Comparison of ENCODE assay signal across 19 mouse cellular contexts in genomic region chr4:83311481-83311880, GRCm38 (mm10). TPM values are rescaled to one million over a fixed set of nuclear protein-coding genes. Genes with fewer than 3 reads are reported as not detected.
DNase-seq lines count a peak whose midpoint lies in the region; ATAC-seq and TF ChIP-seq lines count a peak whose summit lies in the region.
"Had no signal": no experiment of that assay in that cellular context is flagged by ENCODE, and none has a peak within 500 bp of the region (broad histone marks: within the 10 kb centered on the region; RNA-seq: fewer than 3 reads in every experiment).

No protein-coding gene starts in this region.

- H3K9me3 ChIP-seq in intestine, postnatal 0 days (ENCODE audit: control insufficient read depth): no peaks in the 10 kb centered on the region
- H3K9me3 ChIP-seq in intestine, embryonic 15.5 days: no peaks in the 10 kb centered on the region
- peaks cover 3% of the 10 kb centered on the region; the same call in 1 of the 2 replicates for H3K9me3 ChIP-seq in kidney, embryonic 16.5 days (ENCODE audit: low read length)
- H3K9me3 ChIP-seq: forebrain, embryonic 10.5 days; forebrain, embryonic 13.5 days; hindbrain, embryonic 12.5 days; hindbrain, embryonic 15.5 days had no signal

- TF ChIP-seq CTCF in intestine, postnatal 0 days (IDR thresholded peaks at IDR 0.05; ENCODE audit: low read depth): no peak
- TF ChIP-seq CTCF in lung, adult 2 months (IDR thresholded peaks at IDR 0.05; ENCODE audit: insufficient read depth, low read length): no peak

- H3K4me1 ChIP-seq in intestine, postnatal 0 days (replicated peaks; ENCODE audit: control insufficient read depth, insufficient read depth, low read length): no peaks in the 10 kb centered on the region; the same call in 1 of the 2 replicates
- peaks cover 8% of the 10 kb centered on the region; the same call in 1 of the 2 replicates for H3K4me1 ChIP-seq in intestine, embryonic 15.5 days (replicated peaks)
- peaks cover 44% of the 10 kb centered on the region for H3K4me1 ChIP-seq in kidney, embryonic 16.5 days (ENCODE audit: insufficient read depth, low read length)
- peaks cover 56% of the 10 kb centered on the region for H3K4me1 ChIP-seq in brown adipose tissue, adult 24 weeks (ENCODE audit: control insufficient read depth, insufficient read depth, insufficient read length, low read length)
- peaks cover 24% of the 10 kb centered on the region for H3K4me1 ChIP-seq in lung, adult 2 months (ENCODE audit: control insufficient read depth, insufficient read depth, low read length)
- H3K4me1 ChIP-seq: forebrain, embryonic 10.5 days had no signal

- no peaks in the 10 kb centered on the region for H3K27me3 ChIP-seq in intestine, postnatal 0 days (replicated peaks; ENCODE audit: control insufficient read depth, insufficient read depth, low read length)
- no peaks in the 10 kb centered on the region for H3K27me3 ChIP-seq in intestine, embryonic 15.5 days (replicated peaks)
- no peaks in the 10 kb centered on the region for H3K27me3 ChIP-seq in kidney, embryonic 16.5 days (ENCODE audit: insufficient read depth, low read length)
- H3K27me3 ChIP-seq: forebrain, embryonic 13.5 days; hindbrain, embryonic 12.5 days; hindbrain, embryonic 15.5 days had no signal

- no peak for ATAC-seq in intestine, postnatal 0 days
- no peak for ATAC-seq in intestine, embryonic 15.5 days
- ATAC-seq in kidney, embryonic 16.5 days (ENCODE audit: low FRiP score, low TSS enrichment): peak; percentile 42; the same call in 1 of the 2 replicates
- ATAC-seq: forebrain, embryonic 13.5 days; forebrain, embryonic 16.5 days had no signal

- no peak for TF ChIP-seq POLR2A in lung, adult 2 months (IDR thresholded peaks at IDR 0.05; ENCODE audit: borderline replicate concordance, extremely low read depth, low read depth, low read length)

- no peak overlapping the region for H3K9ac ChIP-seq in intestine, postnatal 0 days (ENCODE audit: low read depth, low read length)
- no peak overlapping the region for H3K9ac ChIP-seq in intestine, embryonic 15.5 days
- H3K9ac ChIP-seq in kidney, embryonic 16.5 days (replicated peaks; ENCODE audit: low read length): no peak overlapping the region
- H3K9ac ChIP-seq: forebrain, embryonic 13.5 days; hindbrain, embryonic 12.5 days; hindbrain, embryonic 15.5 days had no signal

- H3K4me2 ChIP-seq in intestine, postnatal 0 days (replicated peaks; ENCODE audit: low read depth): peak overlapping the region; percentile 13; the same call in 1 of the 2 replicates
- H3K4me2 ChIP-seq in intestine, embryonic 15.5 days (replicated peaks): no peak overlapping the region
- 0 out of 2 replicates have a peak overlapping the region, but pooled peaks have one; percentile 10 for H3K4me2 ChIP-seq in kidney, embryonic 16.5 days (replicated peaks; ENCODE audit: low read depth, low read length)
- H3K4me2 ChIP-seq: forebrain, embryonic 13.5 days; heart, embryonic 11.5 days; hindbrain, embryonic 12.5 days; hindbrain, embryonic 15.5 days had no signal

- intact Hi-C loops in gastrocnemius, postnatal 14 days (cut with DNase I; ENCODE audit: low total_unique reads): no loop called here

- WGBS in intestine, postnatal 0 days: 83% methylated on average over 8 of the region's 8 CpGs
- 76% methylated on average over 8 of the region's 8 CpGs for WGBS in intestine, embryonic 15.5 days
- 30% methylated on average over 8 of the region's 8 CpGs for WGBS in kidney, embryonic 16.5 days
- WGBS in lung, adult 2 months: 81% methylated on average over 8 of the region's 8 CpGs

- no peak overlapping the region for H3K4me3 ChIP-seq in intestine, postnatal 0 days (ENCODE audit: low read depth, low read length)
- no peak overlapping the region for H3K4me3 ChIP-seq in intestine, embryonic 15.5 days (replicated peaks)
- no peak overlapping the region for H3K4me3 ChIP-seq in kidney, embryonic 16.5 days (ENCODE audit: low read length)
- no peak overlapping the region for H3K4me3 ChIP-seq in brown adipose tissue, adult 24 weeks (ENCODE audit: insufficient read depth, low read depth, low read length)
- no peak overlapping the region for H3K4me3 ChIP-seq in lung, adult 2 months (replicated peaks; ENCODE audit: extremely low read depth, low read depth, low read length)
- H3K4me3 ChIP-seq: forebrain, embryonic 10.5 days; forebrain, embryonic 13.5 days; hindbrain, embryonic 12.5 days; hindbrain, embryonic 15.5 days had no signal

- peak; percentile 28 for DNase-seq in gastrocnemius, adult 18-20 months (ENCODE audit: low spot score)
- DNase-seq in gastrocnemius, postnatal 14 days: no peak
- no peak for DNase-seq in kidney, postnatal 36 days
- no peak for DNase-seq in lung, adult 2 months
- DNase-seq: adrenal gland, adult 8-10 months; adrenal gland, postnatal 25 days; cerebellum, adult 18-20 months; cerebellum, adult 9-10 months; cerebellum, postnatal 14 days had no signal

- no peaks in the 10 kb centered on the region; the same call in 1 of the 2 replicates for H3K36me3 ChIP-seq in intestine, postnatal 0 days (ENCODE audit: control insufficient read depth, insufficient read depth)
- H3K36me3 ChIP-seq in intestine, embryonic 15.5 days: no peaks in the 10 kb centered on the region
- no peaks in the 10 kb centered on the region for H3K36me3 ChIP-seq in kidney, embryonic 16.5 days (ENCODE audit: insufficient read depth, low read length)
- H3K36me3 ChIP-seq: forebrain, embryonic 10.5 days; hindbrain, embryonic 12.5 days; hindbrain, embryonic 15.5 days had no signal

- H3K27ac ChIP-seq in intestine, postnatal 0 days (ENCODE audit: low read depth, low read length): no peak overlapping the region
- H3K27ac ChIP-seq in intestine, embryonic 15.5 days: no peak overlapping the region
- H3K27ac ChIP-seq in kidney, embryonic 16.5 days (ENCODE audit: low read length): peak overlapping the region; percentile 71
- peak overlapping the region; percentile 76 for H3K27ac ChIP-seq in brown adipose tissue, adult 24 weeks (replicated peaks; ENCODE audit: low read depth, low read length)
- H3K27ac ChIP-seq: forebrain, embryonic 10.5 days; forebrain, embryonic 13.5 days; hindbrain, embryonic 12.5 days; hindbrain, embryonic 15.5 days had no signal

RNA-seq across cellular contexts. Expression of gene Ttc39b, which starts 12.6 kb away (rescaled TPM):
- 1 to 10 TPM; 5.0 to 6.0 TPM for total RNA-seq in gastrocnemius, adult 18-20 months (2021)
- total RNA-seq in gastrocnemius, postnatal 14 days (2021): 1 to 10 TPM; 5.7 to 6.2 TPM
- polyA plus RNA-seq in intestine, postnatal 0 days (2015; fragmentation: Nextera tagmentation; extraction: Ambion mirVana): 2.7 and 2.9 TPM in 2 replicates
- polyA plus RNA-seq in intestine, embryonic 15.5 days (2015; fragmentation: Nextera tagmentation; extraction: Ambion mirVana): 2.0 and 2.1 TPM in 2 replicates
- polyA plus RNA-seq in kidney, embryonic 16.5 days (2015; fragmentation: Nextera tagmentation; extraction: Ambion mirVana): 2.6 and 3.2 TPM in 2 replicates
- polyA plus RNA-seq in brown adipose tissue, adult 24 weeks (2012; ENCODE audit: insufficient read depth, insufficient read length, missing spikeins): 3.6 and 5.5 TPM in 2 replicates
- polyA plus RNA-seq in lung, adult 2 months (2012; rRNA removed): 4.0 and 7.1 TPM in 2 replicates

Comparison
In these comparisons a context has a peak if more than half of its experiments do, and no peak if none do; other contexts are left out.
1. H3K27ac ChIP-seq: peak in kidney, embryonic 16.5 days (single experiment) and brown adipose tissue, adult 24 weeks (single experiment); none in intestine, postnatal 0 days (single experiment) and intestine, embryonic 15.5 days (single experiment).